Mouse (Mus musculus) hindbrain, embryonic 12.5 days (tissue): ENCODE measurements around the gene Gm36210. TPM values are rescaled to one million over a fixed set of nuclear protein-coding genes. Genes with fewer than 3 reads are reported as not detected.

Source experiments
- ATAC-seq: fragments of 200-750 bp; cut with Nextera tagmentation; 2 replicates; pipeline ENCODE4 v1.8.0; 2017; ENCODE audit warnings: moderate TSS enrichment; ENCODE audit not compliant: low FRiP score
- H3K27ac ChIP-seq: fragments of 300-500 bp; sonication (generic); 2 replicates; pipeline ENCODE4 v1.5.1; 2016; ENCODE audit warnings: mild to moderate bottlenecking
- H3K27me3 ChIP-seq: fragments of 300-500 bp; sonication (generic); 2 replicates; pipeline ENCODE4 v1.6.1; 2016; ENCODE audit warnings: mild to moderate bottlenecking
- H3K36me3 ChIP-seq: fragments of 300-500 bp; sonication (generic); 2 replicates; pipeline ENCODE4 v1.6.1; 2016; ENCODE audit warnings: mild to moderate bottlenecking
- H3K4me1 ChIP-seq: fragments of 300-500 bp; sonication (generic); 2 replicates; pipeline ENCODE4 v1.6.1; 2016
- H3K4me2 ChIP-seq: fragments of 300-500 bp; sonication (generic); replicated peaks from 2 replicates; pipeline ENCODE4 v1.6.1; 2016; ENCODE audit warnings: mild to moderate bottlenecking
- H3K4me3 ChIP-seq: fragments of 300-500 bp; sonication (generic); 2 replicates; pipeline ENCODE4 v1.5.1; 2016; ENCODE audit warnings: mild to moderate bottlenecking
- H3K9ac ChIP-seq: fragments of 300-500 bp; sonication (generic); 2 replicates; pipeline ENCODE4 v1.6.1; 2016; ENCODE audit warnings: mild to moderate bottlenecking, moderate library complexity
- H3K9me3 ChIP-seq: fragments of 300-500 bp; sonication (generic); replicated peaks from 2 replicates; pipeline ENCODE4 v1.6.1; 2016; ENCODE audit warnings: mild to moderate bottlenecking
- WGBS: fragments of 180-500 bp; shearing (Covaris S2); methylation state at CpG from one replicate; pipeline ENCODE4 v1.1.7; 2016; 5-methylcytosine and 5-hydroxymethylcytosine counted together
- polyA plus RNA-seq: library from polyadenylated mRNA; unstranded; fragments of >200 nt; fragmentation: Nextera tagmentation; extraction: Ambion mirVana; gene quantifications from 2 replicates; pipeline ENCODE4 v1.2.1, GENCODE M21; 2016

Gene Gm36210
- polyA plus RNA-seq, 1 experiment from 2014 or later, result not detected

GRCm38 (mm10) chr7:4921824-4922482 lies 15.6 kb upstream of the Gm36210 start, which contains the start of gene Nat14:
Gene Nat14, plus strand, starts transcription at chr7:4922028.
- Histone ChIP-seq H3K27ac (peak within 1 kb of the TSS; percentile 98), H3K4me1 (peaks cover 68% of the 10 kb centered on the region), H3K9ac (peak within 1 kb of the TSS; percentile 57), H3K27me3 (no peaks in the 10 kb centered on the region), H3K4me3 (peak within 1 kb of the TSS; percentile 35), H3K36me3 (peaks cover 36% of the 10 kb centered on the region), H3K9me3 (no peaks in the 10 kb centered on the region), H3K4me2 (peak within 1 kb of the TSS; percentile 88)
- no peak for ATAC-seq
- WGBS, result 34% methylated on average over 8 of the region's 8 CpGs

- Histone ChIP-seq H3K4me2 (peak overlapping the region; percentile 88), H3K4me1 (peaks cover 68% of the 10 kb centered on the region), H3K27ac (peak overlapping the region; percentile 98), H3K9ac (peak overlapping the region; percentile 49), H3K9me3 (no peaks in the 10 kb centered on the region), H3K27me3 (no peaks in the 10 kb centered on the region), H3K36me3 (peaks cover 36% of the 10 kb centered on the region), H3K4me3 (no peak overlapping the region)
- WGBS, result 53% methylated on average over 23 of the region's 23 CpGs
- ATAC-seq, result no peak
Measured at GRCm38 (mm10) chr7:4920976-4921823, 14.9 kb upstream of the Gm36210 start.

GRCm38 (mm10) chr7:4920496-4920895 lies 14.2 kb upstream of the Gm36210 start:
- WGBS, result 91% methylated on average over 19 of the region's 19 CpGs
- H3K4me2 ChIP-seq, result no peak overlapping the region
- peak overlapping the region; percentile 98; the same call in 1 of the 2 replicates for H3K27ac ChIP-seq
- no peak overlapping the region for H3K4me3 ChIP-seq
- H3K9ac ChIP-seq, result no peak overlapping the region
- H3K36me3 ChIP-seq, result peaks cover 36% of the 10 kb centered on the region
- ATAC-seq, result no peak
- H3K4me1 ChIP-seq, result peaks cover 66% of the 10 kb centered on the region
- no peaks in the 10 kb centered on the region for H3K9me3 ChIP-seq
- no peaks in the 10 kb centered on the region for H3K27me3 ChIP-seq

- ATAC-seq, result no peak
- no peak overlapping the region for H3K27ac ChIP-seq
- WGBS, result 89% methylated on average over 21 of the region's 21 CpGs
- no peaks in the 10 kb centered on the region for H3K27me3 ChIP-seq
- H3K9ac ChIP-seq, result no peak overlapping the region
- H3K36me3 ChIP-seq, result peaks cover 36% of the 10 kb centered on the region
- peaks cover 61% of the 10 kb centered on the region for H3K4me1 ChIP-seq
- no peak overlapping the region for H3K4me2 ChIP-seq
- H3K9me3 ChIP-seq, result no peaks in the 10 kb centered on the region
- H3K4me3 ChIP-seq, result no peak overlapping the region
Measured at GRCm38 (mm10) chr7:4919971-4920370, 13.7 kb upstream of the Gm36210 start.

GRCm38 (mm10) chr7:4919096-4919495 lies 12.8 kb upstream of the Gm36210 start:
- ATAC-seq, result no peak
- no peaks in the 10 kb centered on the region for H3K9me3 ChIP-seq
- peaks cover 56% of the 10 kb centered on the region for H3K4me1 ChIP-seq
- H3K4me2 ChIP-seq, result no peak overlapping the region
- no peaks in the 10 kb centered on the region for H3K27me3 ChIP-seq
- no peak overlapping the region for H3K4me3 ChIP-seq
- H3K9ac ChIP-seq, result no peak overlapping the region
- peaks cover 36% of the 10 kb centered on the region for H3K36me3 ChIP-seq
- WGBS, result 86% methylated on average over 21 of the region's 21 CpGs
- H3K27ac ChIP-seq, result no peak overlapping the region

GRCm38 (mm10) chr7:4918681-4919080 lies 12.4 kb upstream of the Gm36210 start:
- Histone ChIP-seq H3K4me3 (no peak overlapping the region), H3K27me3 (no peaks in the 10 kb centered on the region), H3K9ac (no peak overlapping the region), H3K36me3 (peaks cover 36% of the 10 kb centered on the region), H3K27ac (no peak overlapping the region), H3K4me2 (no peak overlapping the region), H3K9me3 (no peaks in the 10 kb centered on the region), H3K4me1 (peaks cover 52% of the 10 kb centered on the region)
- 90% methylated on average over 15 of the region's 15 CpGs for WGBS
- no peak for ATAC-seq

GRCm38 (mm10) chr7:4917494-4917893 lies 11.2 kb upstream of the Gm36210 start:
- peaks cover 40% of the 10 kb centered on the region for H3K4me1 ChIP-seq
- H3K9me3 ChIP-seq, result no peaks in the 10 kb centered on the region
- 100% methylated on average over 2 of the region's 2 CpGs for WGBS
- H3K4me2 ChIP-seq, result no peak overlapping the region
- no peak for ATAC-seq
- no peak overlapping the region for H3K9ac ChIP-seq
- peaks cover 36% of the 10 kb centered on the region for H3K36me3 ChIP-seq
- no peak overlapping the region; the same call in 1 of the 2 replicates for H3K4me3 ChIP-seq
- no peaks in the 10 kb centered on the region for H3K27me3 ChIP-seq
- no peak overlapping the region for H3K27ac ChIP-seq

- Histone ChIP-seq H3K27me3 (no peaks in the 10 kb centered on the region), H3K4me1 (peaks cover 23% of the 10 kb centered on the region), H3K4me2 (peak overlapping the region; percentile 80), H3K36me3 (peaks cover 34% of the 10 kb centered on the region), H3K4me3 (peak overlapping the region; percentile 70), H3K9ac (peak overlapping the region; percentile 88), H3K9me3 (no peaks in the 10 kb centered on the region), H3K27ac (peak overlapping the region; percentile 98)
- 18% methylated on average over 14 of the region's 14 CpGs for WGBS
- ATAC-seq, result peak; percentile 31
Measured at GRCm38 (mm10) chr7:4915669-4916416, 9.5 kb upstream of the Gm36210 start.

- H3K27ac ChIP-seq, result peak within 1 kb of the TSS; percentile 98
- peaks cover 27% of the 10 kb centered on the region for H3K36me3 ChIP-seq
- H3K27me3 ChIP-seq, result no peaks in the 10 kb centered on the region
- under 1% methylated on average over 55 of the region's 56 CpGs for WGBS
- no peaks in the 10 kb centered on the region for H3K9me3 ChIP-seq
- peak; percentile 91 for ATAC-seq
- H3K4me1 ChIP-seq, result peaks cover 21% of the 10 kb centered on the region
- H3K4me3 ChIP-seq, result peak within 1 kb of the TSS; percentile 70
- H3K9ac ChIP-seq, result peak within 1 kb of the TSS; percentile 88
- H3K4me2 ChIP-seq, result peak within 1 kb of the TSS; percentile 80
Measured at GRCm38 (mm10) chr7:4915007-4915665, 8.8 kb upstream of the Gm36210 start, which contains the start of gene Zfp628. Gene Zfp628, plus strand, starts transcription at chr7:4915217.

- H3K27ac ChIP-seq, result no peak overlapping the region
- no peak for ATAC-seq
- H3K4me3 ChIP-seq, result no peak overlapping the region
- no peaks in the 10 kb centered on the region for H3K9me3 ChIP-seq
- no peaks in the 10 kb centered on the region for H3K27me3 ChIP-seq
- H3K9ac ChIP-seq, result no peak overlapping the region
- WGBS, result 63% methylated on average over 5 of the region's 5 CpGs
- H3K4me2 ChIP-seq, result no peak overlapping the region
- H3K36me3 ChIP-seq, result no peaks in the 10 kb centered on the region
- H3K4me1 ChIP-seq, result peaks cover 20% of the 10 kb centered on the region
Measured at GRCm38 (mm10) chr7:4912248-4912647, 5.9 kb upstream of the Gm36210 start.

- H3K4me1 ChIP-seq, result peaks cover 13% of the 10 kb centered on the region
- no peak overlapping the region for H3K4me2 ChIP-seq
- ATAC-seq, result no peak
- H3K27ac ChIP-seq, result no peak overlapping the region
- no peaks in the 10 kb centered on the region for H3K9me3 ChIP-seq
- H3K36me3 ChIP-seq, result no peaks in the 10 kb centered on the region
- H3K4me3 ChIP-seq, result no peak overlapping the region
- H3K9ac ChIP-seq, result no peak overlapping the region
- H3K27me3 ChIP-seq, result no peaks in the 10 kb centered on the region
- WGBS, result 33% methylated on average over 9 of the region's 9 CpGs
Measured at GRCm38 (mm10) chr7:4911561-4911960, 5.2 kb upstream of the Gm36210 start.
